Mouse (Mus musculus): ENCODE measurements around the gene Hoxb3. TPM values are rescaled to one million over a fixed set of nuclear protein-coding genes. Genes with fewer than 3 reads are reported as not detected.

Hoxb3 gene
- total and polyA plus RNA-seq, 3 experiments, result not detected

GRCm38 (mm10) chr11:96332105-96332504 lies 9.0 kb downstream of the Hoxb3 start:
- H3K9me3 ChIP-seq (replicated peaks; ENCODE audit: insufficient read depth, low read length), result no peaks in the 10 kb centered on the region
- H3K4me1 ChIP-seq (ENCODE audit: control insufficient read depth in 1 of 2, insufficient read depth in 2 of 2, low read length in 2 of 2), result no peaks in the 10 kb centered on the region
- TF ChIP-seq SMC3 (IDR thresholded peaks at IDR 0.05; ENCODE audit: low read depth, low read length) (no peak), USF2 (IDR thresholded peaks at IDR 0.05; ENCODE audit: borderline replicate concordance in 1 of 2, insufficient read depth in 1 of 2, low read depth in 1 of 2, low read length in 2 of 2) (no peak), MAFK (IDR thresholded peaks at IDR 0.05; ENCODE audit: borderline replicate concordance, low read depth, low read length) (no peak), HCFC1 (IDR thresholded peaks at IDR 0.05; ENCODE audit: low read depth, low read length) (no peak), ELF1 (IDR thresholded peaks at IDR 0.05; ENCODE audit: low read depth, low read length) (no peak), GABPA (IDR thresholded peaks at IDR 0.05; ENCODE audit: low read depth, low read length) (no peak)
- no peak overlapping the region for H3K27ac ChIP-seq (ENCODE audit: control insufficient read depth, low read depth, low read length)
- H3K27me3 ChIP-seq (ENCODE audit: control insufficient read depth in 1 of 2, insufficient read depth in 2 of 2, low read length in 2 of 2), result peaks cover 4 to 8% of the 10 kb centered on the region in 2 experiments
- no peak overlapping the region for H3K9ac ChIP-seq (ENCODE audit: control insufficient read depth, low read depth, low read length, poor library complexity, severe bottlenecking)
- no peaks in the 10 kb centered on the region for H3K36me3 ChIP-seq (ENCODE audit: control insufficient read depth in 1 of 2, insufficient read depth in 2 of 2, low read length in 2 of 2)
- no peaks in the 10 kb centered on the region for H3K79me2 ChIP-seq (ENCODE audit: control insufficient read depth, insufficient read depth, low read length, poor library complexity)
- no peak overlapping the region for H3K4me3 ChIP-seq (ENCODE audit: control insufficient read depth in 1 of 2, insufficient read depth in 1 of 2, low read depth in 2 of 2, low read length in 2 of 2)
- no peak for DNase-seq (ENCODE audit: low read depth, low spot score)

- Histone ChIP-seq H3K27ac (ENCODE audit: control insufficient read depth, low read depth, low read length) (no peak overlapping the region), H3K9me3 (replicated peaks; ENCODE audit: insufficient read depth, low read length) (no peaks in the 10 kb centered on the region), H3K79me2 (ENCODE audit: control insufficient read depth, insufficient read depth, low read length, poor library complexity) (no peaks in the 10 kb centered on the region), H3K9ac (ENCODE audit: control insufficient read depth, low read depth, low read length, poor library complexity, severe bottlenecking) (no peak overlapping the region), H3K36me3 (ENCODE audit: control insufficient read depth in 1 of 2, insufficient read depth in 2 of 2, low read length in 2 of 2) (no peaks in the 10 kb centered on the region), H3K27me3 (ENCODE audit: control insufficient read depth in 1 of 2, insufficient read depth in 2 of 2, low read length in 2 of 2) (peaks cover 6 to 8% of the 10 kb centered on the region in 2 experiments), H3K4me3 (ENCODE audit: control insufficient read depth in 1 of 2, insufficient read depth in 1 of 2, low read depth in 2 of 2, low read length in 2 of 2) (no peak overlapping the region), H3K4me1 (ENCODE audit: control insufficient read depth in 1 of 2, insufficient read depth in 2 of 2, low read length in 2 of 2) (no peaks in the 10 kb centered on the region)
- no peak for TF ChIP-seq MAZ (IDR thresholded peaks at IDR 0.05; ENCODE audit: low read depth, low read length)
- TF ChIP-seq USF2 (IDR thresholded peaks at IDR 0.05; ENCODE audit: borderline replicate concordance in 1 of 2, insufficient read depth in 1 of 2, low read depth in 1 of 2, low read length in 2 of 2), result no peak
- TF ChIP-seq ELF1 (IDR thresholded peaks at IDR 0.05; ENCODE audit: low read depth, low read length), result no peak
- no peak for TF ChIP-seq ETS1 (IDR thresholded peaks at IDR 0.05; ENCODE audit: low read depth, low read length)
- TF ChIP-seq POLR2AphosphoS2 (IDR thresholded peaks at IDR 0.05; ENCODE audit: low read length), result no peak
- TF ChIP-seq CHD1 (IDR thresholded peaks at IDR 0.05; ENCODE audit: low read depth, low read length), result no peak
- no peak for TF ChIP-seq NRF1 (IDR thresholded peaks at IDR 0.05; ENCODE audit: insufficient read depth, low read depth, low read length, poor library complexity, severe bottlenecking)
- TF ChIP-seq TCF12 (IDR thresholded peaks at IDR 0.05; ENCODE audit: low read depth, low read length), result no peak
- no peak for DNase-seq (ENCODE audit: low read depth, low spot score)
Observed at GRCm38 (mm10) chr11:96332618-96333032, 9.5 kb downstream of the Hoxb3 start.

DNA sequence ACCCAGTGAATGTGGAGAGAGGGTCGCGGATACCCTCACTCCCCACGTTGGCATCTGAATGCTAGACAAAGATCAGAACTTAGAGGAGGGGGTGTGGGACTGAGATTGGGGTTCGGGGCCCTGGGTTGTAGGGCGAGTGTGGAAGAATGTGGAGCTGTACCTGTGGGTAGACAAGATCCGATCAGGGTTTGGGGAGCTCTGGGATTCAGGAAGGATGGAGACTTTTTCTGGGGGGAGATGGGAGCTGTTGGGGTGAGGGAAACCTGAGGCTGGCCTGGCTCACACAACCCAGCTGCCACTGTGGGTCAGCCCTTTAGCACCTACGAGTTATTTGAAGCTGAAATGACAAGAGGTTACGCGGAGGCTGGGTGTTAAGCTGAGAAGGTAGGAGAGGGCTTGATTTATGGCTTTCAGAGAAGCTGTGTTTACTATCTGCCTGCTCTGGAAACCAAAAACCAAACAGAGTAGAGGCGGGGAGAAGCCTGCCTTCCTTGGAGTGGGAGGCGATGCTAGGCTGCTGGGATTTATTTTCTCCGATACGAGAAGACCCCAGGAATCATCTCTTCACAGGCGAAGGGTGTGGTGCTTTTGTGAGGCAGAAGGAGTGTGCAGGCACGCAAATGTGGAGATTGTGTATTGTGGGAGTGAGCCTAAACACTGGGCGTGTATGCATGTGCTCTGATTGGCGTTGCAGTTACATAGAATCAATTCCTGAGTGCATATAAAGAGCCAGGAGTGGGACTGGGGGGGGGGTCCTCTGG lies 10.3 kb downstream of the Hoxb3 start:
- Histone ChIP-seq H3K27me3 (ENCODE audit: control insufficient read depth in 1 of 2, insufficient read depth in 2 of 2, low read length in 2 of 2) (peaks cover 7 to 8% of the 10 kb centered on the region in 2 experiments), H3K4me1 (ENCODE audit: control insufficient read depth in 1 of 2, insufficient read depth in 2 of 2, low read length in 2 of 2) (no peaks in the 10 kb centered on the region), H3K4me3 (ENCODE audit: control insufficient read depth in 1 of 2, insufficient read depth in 1 of 2, low read depth in 2 of 2, low read length in 2 of 2) (no peak overlapping the region), H3K27ac (ENCODE audit: control insufficient read depth, low read depth, low read length) (no peak overlapping the region), H3K79me2 (ENCODE audit: control insufficient read depth, insufficient read depth, low read length, poor library complexity) (no peaks in the 10 kb centered on the region), H3K9ac (ENCODE audit: control insufficient read depth, low read depth, low read length, poor library complexity, severe bottlenecking) (no peak overlapping the region), H3K9me3 (replicated peaks; ENCODE audit: insufficient read depth, low read length) (no peaks in the 10 kb centered on the region), H3K36me3 (ENCODE audit: control insufficient read depth in 1 of 2, insufficient read depth in 2 of 2, low read length in 2 of 2) (no peaks in the 10 kb centered on the region)
- DNase-seq (ENCODE audit: low read depth, low spot score), result no peak
- TF ChIP-seq KAT2A (conservative IDR thresholded peaks at IDR 0.05; ENCODE audit: low read depth, low read length) (no peak), EP300 (IDR thresholded peaks at IDR 0.05; ENCODE audit: low read depth in 1 of 2, low read length in 2 of 2) (no peak), POLR2AphosphoS5 (IDR thresholded peaks at IDR 0.05; ENCODE audit: borderline replicate concordance, low read depth, low read length) (no peak), POLR2A (IDR thresholded peaks at IDR 0.05; ENCODE audit: control insufficient read depth in 1 of 2, insufficient read depth in 1 of 2, low read depth in 1 of 2, low read length in 2 of 2, poor library complexity in 1 of 2) (no peak), RCOR1 (IDR thresholded peaks at IDR 0.05; ENCODE audit: low read depth, low read length) (no peak), MYB (IDR thresholded peaks at IDR 0.05; ENCODE audit: low read depth, low read length) (no peak), MAFK (IDR thresholded peaks at IDR 0.05; ENCODE audit: borderline replicate concordance, low read depth, low read length) (no peak), ZMIZ1 (IDR thresholded peaks at IDR 0.05; ENCODE audit: low read depth, low read length) (no peak), USF1 (IDR thresholded peaks at IDR 0.05; ENCODE audit: low read depth, low read length) (no peak), MAX (IDR thresholded peaks at IDR 0.05; ENCODE audit: low read length) (no peak), JUND (IDR thresholded peaks at IDR 0.05; ENCODE audit: low read depth, low read length) (no peak), ZNF384 (IDR thresholded peaks at IDR 0.05; ENCODE audit: low read depth, low read length) (no peak)
